Mouse (Mus musculus) stomach, postnatal 0 days (tissue): ENCODE measurements around the gene Prss57.

Experiments used
- CTCF ChIP-seq: IDR thresholded peaks from 2 replicates; pipeline ENCODE4 v1.5.1; 2016; ENCODE audit warnings: antibody characterized with exemption, low read depth, mild to moderate bottlenecking, moderate library complexity
- EP300 ChIP-seq: optimal IDR thresholded peaks from 2 replicates; pipeline ENCODE3; 2016; ENCODE audit warnings: antibody characterized with exemption

GRCm38 (mm10) chr10:79745411-79745810, 45.4 kb downstream of the Prss57 start:
- TF ChIP-seq EP300 = no peak
- TF ChIP-seq CTCF = no peak
